Mouse (Mus musculus): ENCODE measurements around the gene Lmcd1.

- no peak for TF ChIP-seq ETS1 (IDR thresholded peaks at IDR 0.05; ENCODE audit: low read depth, low read length)
- TF ChIP-seq MEF2A (IDR thresholded peaks at IDR 0.05; ENCODE audit: extremely low read depth, insufficient replicate concordance, low read depth, low read length, poor library complexity, severe bottlenecking) = no peak
- TF ChIP-seq GATA1 (IDR thresholded peaks at IDR 0.05; ENCODE audit: low read depth, low read length) = no peak
- no peak for TF ChIP-seq POLR2A (IDR thresholded peaks at IDR 0.05; ENCODE audit: control insufficient read depth in 1 of 2, insufficient read depth in 1 of 2, low read depth in 1 of 2, low read length in 2 of 2, poor library complexity in 1 of 2)
- no peak for TF ChIP-seq EP300 (IDR thresholded peaks at IDR 0.05; ENCODE audit: low read depth in 1 of 2, low read length in 2 of 2)
- TF ChIP-seq TAL1 (IDR thresholded peaks at IDR 0.05; ENCODE audit: low read length) = no peak
- no peak for TF ChIP-seq CHD1 (IDR thresholded peaks at IDR 0.05; ENCODE audit: low read depth, low read length)
These were observed 65.5 kb downstream of the Lmcd1 start for GRCm38 (mm10) chr6:112339016-112339415.

All from MEL (cell line).